Mouse (Mus musculus) embryonic facial prominence, embryonic 13.5 days (tissue): ENCODE results near the gene Phactr3. TPM values are rescaled to one million over a fixed set of nuclear protein-coding genes. Genes with fewer than 3 reads are reported as not detected.

Experiments used
- ATAC-seq: fragments of 200-750 bp; cut with Nextera tagmentation; 2 replicates; pipeline ENCODE4 v1.8.0; 2017; ENCODE audit warnings: low read depth; ENCODE audit not compliant: insufficient number of reproducible peaks, insufficient read depth, low FRiP score, low TSS enrichment
- H3K27ac ChIP-seq: fragments of 300-500 bp; sonication (generic); 2 replicates; pipeline ENCODE4 v1.5.1; 2015; ENCODE audit warnings: moderate library complexity, mild to moderate bottlenecking, inconsistent platforms
- H3K27me3 ChIP-seq: fragments of 300-500 bp; sonication (generic); 2 replicates; pipeline ENCODE4 v1.6.1; 2015; ENCODE audit warnings: mild to moderate bottlenecking, inconsistent platforms
- H3K36me3 ChIP-seq: fragments of 300-500 bp; sonication (generic); 2 replicates; pipeline ENCODE4 v1.6.1; 2015; ENCODE audit warnings: mild to moderate bottlenecking, inconsistent platforms
- H3K4me1 ChIP-seq: fragments of 300-500 bp; sonication (generic); 2 replicates; pipeline ENCODE4 v1.6.1; 2015; ENCODE audit warnings: inconsistent platforms
- H3K4me2 ChIP-seq: fragments of 300-500 bp; sonication (generic); 2 replicates; pipeline ENCODE4 v1.6.1; 2015; ENCODE audit warnings: moderate library complexity, mild to moderate bottlenecking, inconsistent platforms
- H3K4me3 ChIP-seq: fragments of 300-500 bp; sonication (generic); 2 replicates; pipeline ENCODE4 v1.5.1; 2015; ENCODE audit warnings: mild to moderate bottlenecking, inconsistent platforms
- H3K9ac ChIP-seq: fragments of 300-500 bp; sonication (generic); 2 replicates; pipeline ENCODE4 v1.6.1; 2015; ENCODE audit warnings: mild to moderate bottlenecking, inconsistent platforms
- H3K9me3 ChIP-seq: fragments of 300-500 bp; sonication (generic); 2 replicates; pipeline ENCODE4 v1.6.1; 2016; ENCODE audit warnings: inconsistent platforms
- WGBS: fragments of 180-500 bp; shearing (Covaris S2); methylation state at CpG from one replicate; pipeline ENCODE4 v1.1.7; 2015; ENCODE audit warnings: mixed read lengths; 5-methylcytosine and 5-hydroxymethylcytosine counted together
- polyA plus RNA-seq: library from polyadenylated mRNA; unstranded; fragments of >200 nt; fragmentation: Nextera tagmentation; extraction: Ambion mirVana; gene quantifications from 2 replicates; pipeline ENCODE4 v1.2.1, GENCODE M21; 2015

Gene Phactr3
- polyA plus RNA-seq, 1 experiment from 2014 or later = 2.5 TPM

DNA sequence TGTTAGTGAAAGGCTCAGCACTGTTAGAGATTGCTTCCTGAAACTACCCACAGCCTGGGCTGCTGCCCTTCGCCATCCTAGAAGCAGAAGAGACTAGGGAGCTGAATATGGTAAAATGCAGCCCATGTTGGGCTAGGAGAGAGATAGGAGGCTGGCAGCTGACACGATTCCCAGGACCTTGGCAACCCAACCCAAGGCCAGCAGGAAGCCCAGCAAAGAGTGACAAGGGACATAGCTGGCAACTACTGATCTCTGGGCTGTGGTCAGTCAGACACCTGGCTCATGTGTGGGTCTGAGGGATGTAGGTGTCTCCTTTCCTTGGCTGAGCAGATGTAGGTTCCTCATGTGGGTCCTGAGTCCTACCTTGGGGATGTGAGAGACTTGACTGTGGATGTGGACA, 152.0 kb downstream of the Phactr3 start:
- no peaks in the 10 kb centered on the region; the same call in 1 of the 2 replicates for H3K27me3 ChIP-seq
- no peaks in the 10 kb centered on the region for H3K9me3 ChIP-seq
- H3K27ac ChIP-seq = no peak overlapping the region
- H3K9ac ChIP-seq = no peak overlapping the region
- ATAC-seq = no peak
- no peak overlapping the region for H3K4me3 ChIP-seq
- WGBS = 67% methylated on average over 2 of the region's 2 CpGs
- H3K36me3 ChIP-seq = no peaks in the 10 kb centered on the region
- H3K4me2 ChIP-seq = no peak overlapping the region
- no peaks in the 10 kb centered on the region for H3K4me1 ChIP-seq

DNA sequence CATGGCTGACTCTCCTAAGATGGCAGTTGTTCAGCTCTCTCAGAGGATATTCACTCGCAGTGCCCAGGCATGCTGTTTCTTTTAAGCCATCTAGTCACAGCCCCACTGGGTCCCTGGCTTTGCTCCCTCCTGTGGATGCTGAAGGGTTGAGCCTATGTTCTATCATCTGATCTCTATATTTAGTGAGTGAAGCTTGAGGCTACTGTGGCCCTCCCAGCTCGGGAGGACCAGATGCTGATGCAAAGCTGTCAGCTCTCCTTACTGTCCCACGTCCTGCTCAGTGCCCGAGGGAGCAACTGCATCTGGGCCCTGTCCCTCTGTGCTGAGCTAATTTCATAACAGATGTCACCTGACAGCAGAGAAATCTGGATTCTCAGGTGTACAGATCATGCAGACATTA, 153.6 kb downstream of the Phactr3 start:
- ATAC-seq = no peak

GRCm38 (mm10) chr2:178274126-178274525, 155.4 kb downstream of the Phactr3 start:
- 59% methylated on average over 4 of the region's 4 CpGs for WGBS
- ATAC-seq = no peak
- H3K27ac ChIP-seq = no peak overlapping the region

More for the DNA sequence above, 153.6 kb downstream of the Phactr3 start:
- Histone ChIP-seq H3K27ac (no peak overlapping the region), H3K4me1 (no peaks in the 10 kb centered on the region), H3K27me3 (no peaks in the 10 kb centered on the region), H3K4me2 (no peak overlapping the region), H3K9me3 (no peaks in the 10 kb centered on the region), H3K9ac (no peak overlapping the region), H3K36me3 (no peaks in the 10 kb centered on the region), H3K4me3 (no peak overlapping the region)
- WGBS = 60% methylated on average over 4 of the region's 4 CpGs

DNA sequence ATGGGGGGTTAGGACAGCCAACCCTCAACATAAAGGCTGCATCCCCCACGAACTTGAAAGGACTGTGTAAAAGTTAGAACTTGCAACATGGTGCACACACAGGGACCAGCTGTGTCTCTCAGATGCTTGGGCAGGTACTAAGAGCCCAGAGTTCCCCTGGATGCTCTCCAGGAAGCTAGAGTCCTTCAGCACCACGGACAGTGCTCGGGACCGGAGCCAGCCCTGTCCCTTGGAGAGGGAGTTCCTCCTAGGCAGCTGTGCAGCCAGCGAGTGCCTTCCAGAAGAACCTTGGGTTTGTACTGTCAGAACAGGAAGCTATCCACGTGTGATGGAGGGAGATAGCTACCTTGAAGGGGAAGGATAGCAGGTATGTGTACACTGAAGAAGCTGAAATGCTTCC, 158.4 kb downstream of the Phactr3 start:
- H3K27me3 ChIP-seq = no peaks in the 10 kb centered on the region
- WGBS = 4% methylated on average over 6 of the region's 6 CpGs
- H3K4me1 ChIP-seq = no peaks in the 10 kb centered on the region
- H3K9ac ChIP-seq = no peak overlapping the region
- no peaks in the 10 kb centered on the region for H3K9me3 ChIP-seq
- H3K36me3 ChIP-seq = no peaks in the 10 kb centered on the region
- no peak overlapping the region for H3K4me3 ChIP-seq
- no peak overlapping the region for H3K4me2 ChIP-seq
- no peak for ATAC-seq
- H3K27ac ChIP-seq = no peak overlapping the region

More at GRCm38 (mm10) chr2:178274126-178274525, 155.4 kb downstream of the Phactr3 start:
- no peaks in the 10 kb centered on the region for H3K9me3 ChIP-seq
- H3K4me1 ChIP-seq = no peaks in the 10 kb centered on the region
- H3K4me2 ChIP-seq = no peak overlapping the region
- no peak overlapping the region for H3K4me3 ChIP-seq
- no peaks in the 10 kb centered on the region for H3K27me3 ChIP-seq
- no peaks in the 10 kb centered on the region for H3K36me3 ChIP-seq
- H3K9ac ChIP-seq = no peak overlapping the region

- Histone ChIP-seq H3K27ac (no peak overlapping the region), H3K36me3 (no peaks in the 10 kb centered on the region), H3K4me1 (no peaks in the 10 kb centered on the region), H3K27me3 (no peaks in the 10 kb centered on the region), H3K9me3 (no peaks in the 10 kb centered on the region), H3K4me2 (no peak overlapping the region), H3K4me3 (no peak overlapping the region), H3K9ac (no peak overlapping the region)
- 46% methylated on average over 3 of the region's 3 CpGs for WGBS
- ATAC-seq = no peak
These were observed 162.4 kb downstream of the Phactr3 start for GRCm38 (mm10) chr2:178281183-178281582.

- Histone ChIP-seq H3K9me3 (no peaks in the 10 kb centered on the region), H3K4me2 (no peak overlapping the region), H3K4me3 (no peak overlapping the region), H3K36me3 (no peaks in the 10 kb centered on the region), H3K9ac (no peak overlapping the region), H3K27me3 (no peaks in the 10 kb centered on the region), H3K4me1 (no peaks in the 10 kb centered on the region), H3K27ac (no peak overlapping the region)
- no peak for ATAC-seq
- WGBS = 82% methylated on average over 5 of the region's 5 CpGs
These were observed 168.5 kb downstream of the Phactr3 start for GRCm38 (mm10) chr2:178287285-178287684.

DNA sequence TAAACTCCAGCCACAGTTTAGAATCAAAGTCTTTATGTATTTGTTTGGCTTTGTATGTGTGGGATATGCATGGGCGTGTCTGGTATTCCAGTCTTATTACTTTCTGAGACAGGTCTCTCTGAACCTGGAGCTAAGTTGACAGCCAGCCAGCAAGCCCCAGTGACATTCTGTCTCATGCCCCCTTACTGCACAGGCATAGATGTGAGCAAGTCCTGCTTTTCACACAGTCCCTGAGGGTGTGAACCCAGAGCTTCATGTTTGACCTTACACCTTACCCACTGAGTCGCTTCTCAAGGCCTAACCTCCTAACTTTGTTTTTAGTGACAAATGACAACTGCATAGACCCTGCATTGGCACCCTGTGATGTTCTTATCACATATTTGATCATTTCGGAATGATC, 169.9 kb downstream of the Phactr3 start:
- WGBS = 84% methylated on average over 3 of the region's 3 CpGs
- no peak overlapping the region for H3K27ac ChIP-seq
- H3K9me3 ChIP-seq = no peaks in the 10 kb centered on the region
- no peak overlapping the region for H3K4me3 ChIP-seq
- H3K27me3 ChIP-seq = no peaks in the 10 kb centered on the region
- H3K9ac ChIP-seq = no peak overlapping the region
- no peak for ATAC-seq
- H3K4me2 ChIP-seq = no peak overlapping the region
- no peaks in the 10 kb centered on the region for H3K36me3 ChIP-seq
- no peaks in the 10 kb centered on the region for H3K4me1 ChIP-seq

GRCm38 (mm10) chr2:178303453-178304187, 184.8 kb downstream of the Phactr3 start:
- ATAC-seq = no peak
- H3K9ac ChIP-seq = no peak overlapping the region
- H3K9me3 ChIP-seq = no peaks in the 10 kb centered on the region
- H3K4me2 ChIP-seq = no peak overlapping the region
- H3K27ac ChIP-seq = no peak overlapping the region
- no peaks in the 10 kb centered on the region for H3K36me3 ChIP-seq
- H3K4me1 ChIP-seq = peaks cover 14% of the 10 kb centered on the region
- H3K4me3 ChIP-seq = no peak overlapping the region
- H3K27me3 ChIP-seq = no peaks in the 10 kb centered on the region
- WGBS = 47% methylated on average over 8 of the region's 8 CpGs

DNA sequence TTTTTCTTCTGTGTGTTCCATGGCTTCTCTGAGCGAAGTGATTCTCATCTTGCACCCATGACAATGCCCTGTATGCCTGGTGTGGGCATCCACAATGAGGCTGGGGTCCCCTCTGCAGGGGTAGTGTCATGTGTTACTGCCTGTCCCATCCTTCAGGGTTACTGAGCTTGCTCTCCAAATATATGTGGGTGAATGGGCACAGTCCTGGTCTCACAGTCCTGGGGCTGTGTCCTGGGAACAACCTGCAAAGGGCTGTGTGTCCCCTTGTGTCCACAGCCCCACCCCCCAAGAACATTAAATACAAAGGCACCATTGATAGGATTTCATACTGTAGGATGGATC, 185.4 kb downstream of the Phactr3 start:
- Histone ChIP-seq H3K9me3 (no peaks in the 10 kb centered on the region), H3K27ac (no peak overlapping the region), H3K4me3 (no peak overlapping the region), H3K27me3 (no peaks in the 10 kb centered on the region), H3K4me1 (peaks cover 14% of the 10 kb centered on the region), H3K4me2 (no peak overlapping the region), H3K9ac (no peak overlapping the region), H3K36me3 (no peaks in the 10 kb centered on the region)
- WGBS = 43% methylated on average over 1 of the region's 1 CpGs
- ATAC-seq = no peak

DNA sequence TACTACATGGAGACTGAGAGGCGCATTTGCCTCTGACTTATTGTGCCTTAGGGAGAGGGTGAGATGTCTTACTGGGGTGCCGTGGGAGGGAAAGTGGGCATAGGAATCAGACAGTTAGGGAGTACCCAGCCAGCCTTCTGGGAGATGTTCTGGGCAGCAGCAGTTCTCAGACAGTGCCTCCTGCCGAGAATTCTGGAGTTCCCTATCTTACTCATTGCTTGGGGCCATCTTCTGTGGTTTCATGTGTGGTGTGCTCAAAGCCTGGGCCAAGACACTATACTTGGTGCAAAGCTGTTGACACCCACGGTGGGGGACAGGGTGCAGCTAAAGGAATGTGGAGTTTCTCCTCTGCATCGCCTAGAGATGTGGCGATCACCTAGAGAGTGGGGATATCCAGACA, 185.9 kb downstream of the Phactr3 start:
- no peak for ATAC-seq
- no peak overlapping the region for H3K4me2 ChIP-seq
- no peak overlapping the region for H3K4me3 ChIP-seq
- H3K27ac ChIP-seq = no peak overlapping the region
- no peaks in the 10 kb centered on the region for H3K27me3 ChIP-seq
- no peaks in the 10 kb centered on the region for H3K36me3 ChIP-seq
- no peak overlapping the region for H3K9ac ChIP-seq
- 68% methylated on average over 6 of the region's 6 CpGs for WGBS
- peaks cover 14% of the 10 kb centered on the region for H3K4me1 ChIP-seq
- no peaks in the 10 kb centered on the region for H3K9me3 ChIP-seq

GRCm38 (mm10) chr2:178313539-178313938, 194.8 kb downstream of the Phactr3 start:
- WGBS = 77% methylated on average over 7 of the region's 7 CpGs
- Histone ChIP-seq H3K4me1 (no peaks in the 10 kb centered on the region), H3K4me3 (no peak overlapping the region), H3K9me3 (no peaks in the 10 kb centered on the region), H3K9ac (no peak overlapping the region), H3K4me2 (no peak overlapping the region), H3K27me3 (no peaks in the 10 kb centered on the region; the same call in 1 of the 2 replicates), H3K36me3 (no peaks in the 10 kb centered on the region), H3K27ac (no peak overlapping the region)
- no peak for ATAC-seq

DNA sequence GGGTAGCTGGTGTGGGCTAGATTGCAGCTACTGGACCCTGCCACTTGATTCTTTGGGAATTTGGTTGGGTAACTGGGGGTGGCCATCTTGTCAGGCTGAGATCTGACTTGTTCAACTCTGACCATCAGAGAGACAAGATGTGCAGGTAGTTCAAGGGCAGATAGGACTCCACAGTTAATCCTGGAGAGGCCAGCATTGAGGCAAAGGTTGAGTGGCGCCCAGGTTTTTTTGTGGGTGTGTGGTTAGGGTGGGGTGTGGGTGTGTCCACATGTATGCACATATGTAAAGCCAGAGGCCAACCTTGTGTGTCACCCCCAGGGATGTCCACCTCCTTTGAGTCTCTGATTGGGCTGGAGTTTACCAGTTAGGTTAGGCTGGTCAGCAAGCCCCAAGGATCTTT, 197.5 kb downstream of the Phactr3 start:
- WGBS = 81% methylated on average over 1 of the region's 1 CpGs
- H3K9ac ChIP-seq = no peak overlapping the region

More for the DNA sequence above, 197.5 kb downstream of the Phactr3 start:
- no peaks in the 10 kb centered on the region for H3K4me1 ChIP-seq
- no peak overlapping the region for H3K4me2 ChIP-seq
- H3K9me3 ChIP-seq = no peaks in the 10 kb centered on the region
- H3K4me3 ChIP-seq = no peak overlapping the region
- ATAC-seq = no peak
- no peaks in the 10 kb centered on the region for H3K36me3 ChIP-seq
- no peak overlapping the region for H3K27ac ChIP-seq
- H3K27me3 ChIP-seq = no peaks in the 10 kb centered on the region; the same call in 1 of the 2 replicates
